Mouse (Mus musculus) erythroid progenitor cell, adult 5-6 weeks (primary cell): ENCODE results near the gene Ambra1. TPM values are rescaled to one million over a fixed set of nuclear protein-coding genes. Genes with fewer than 3 reads are reported as not detected.

Experiments used
- ATAC-seq: replicated peaks from 2 replicates; pipeline ENCODE4 v1.8.0; 2016; ENCODE audit warnings: moderate number of reproducible peaks, mild to moderate bottlenecking, moderate TSS enrichment, inconsistent platforms; ENCODE audit not compliant: poor library complexity, low FRiP score, severe bottlenecking
- total RNA-seq, 2 experiments: library from RNA; stranded (forward) in 1 of 2; stranded (reverse) in 1 of 2; fragments of 150-400 nt in 1 of 2; fragments of 186-747, 209-891 nt in 1 of 2; gene quantifications; 2 replicates each; pipeline versions ENCODE4 v1.2.3 to v1.2.4; 2015 to 2017; ENCODE audit warnings: low replicate concordance in 2 of 2

The Ambra1 gene
- total RNA-seq, 2 experiments from 2014 or later, result 19.7 to 20.7 TPM

- no peak for ATAC-seq
These were observed 220.5 kb downstream of the Ambra1 start for GRCm38 (mm10) chr2:91950275-91951085.

DNA sequence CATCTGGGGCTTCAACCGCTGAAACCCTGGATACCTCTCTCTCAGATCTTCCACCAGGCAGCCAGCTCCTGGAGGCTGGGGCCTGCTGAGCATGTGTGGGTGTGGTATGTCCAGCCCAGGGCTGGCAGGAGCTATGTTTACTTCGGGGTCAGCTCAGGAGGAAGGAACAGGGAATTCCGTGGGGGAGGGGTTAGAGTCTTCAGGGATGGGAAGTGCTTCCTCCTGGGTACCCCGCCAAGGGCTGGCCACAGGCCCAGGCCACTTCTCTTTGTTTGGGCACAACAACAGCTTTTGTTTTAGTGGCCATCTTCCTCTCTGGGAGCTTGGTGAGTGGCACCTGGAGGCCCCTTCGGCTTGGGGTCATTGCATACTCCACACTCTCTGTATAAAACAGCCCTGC, 223.9 kb downstream of the Ambra1 start:
- no peak for ATAC-seq

DNA sequence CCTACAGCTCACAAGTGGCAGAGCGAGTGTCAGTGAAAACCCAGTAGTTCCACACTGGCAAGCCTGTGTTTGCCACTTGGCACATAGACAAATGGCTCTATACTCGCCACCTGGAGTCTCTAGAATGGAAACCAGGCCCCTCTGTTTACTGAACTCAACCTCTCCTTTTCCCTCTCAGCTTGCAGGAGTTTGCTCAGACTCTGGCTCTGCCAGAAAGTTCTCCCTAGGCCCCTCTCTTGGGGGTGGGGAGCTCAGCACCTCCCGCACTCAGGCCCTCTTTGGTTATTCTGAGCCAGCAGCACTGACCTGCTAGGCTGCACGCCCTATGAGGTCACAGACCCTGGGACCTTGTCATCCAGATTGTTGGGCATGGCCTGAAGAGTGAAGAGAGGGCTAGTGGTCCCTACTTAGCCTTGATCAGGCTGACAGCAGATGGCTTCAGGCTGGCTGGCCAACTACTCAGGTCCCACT, 225.2 kb downstream of the Ambra1 start:
- no peak for ATAC-seq

DNA sequence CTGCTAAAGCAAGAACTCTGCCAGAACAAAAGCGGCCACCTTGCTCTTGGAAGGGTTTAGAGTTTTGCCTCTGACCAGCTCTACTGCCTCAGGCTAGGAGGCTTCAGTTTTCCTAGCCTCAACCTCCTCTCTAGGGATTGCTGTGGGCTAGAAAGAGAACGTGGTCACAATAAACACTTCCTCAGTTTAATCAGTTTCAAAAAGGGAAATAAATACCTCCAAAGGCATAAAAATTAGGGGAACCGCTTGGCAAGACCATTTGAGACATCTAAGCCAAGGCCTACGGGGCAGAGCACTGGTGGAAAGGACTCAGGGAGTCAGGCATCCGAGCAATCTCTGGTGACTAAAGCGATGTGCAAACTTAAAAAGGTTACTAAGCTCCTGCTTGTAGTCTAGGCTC, 225.9 kb downstream of the Ambra1 start:
- ATAC-seq, result no peak

DNA sequence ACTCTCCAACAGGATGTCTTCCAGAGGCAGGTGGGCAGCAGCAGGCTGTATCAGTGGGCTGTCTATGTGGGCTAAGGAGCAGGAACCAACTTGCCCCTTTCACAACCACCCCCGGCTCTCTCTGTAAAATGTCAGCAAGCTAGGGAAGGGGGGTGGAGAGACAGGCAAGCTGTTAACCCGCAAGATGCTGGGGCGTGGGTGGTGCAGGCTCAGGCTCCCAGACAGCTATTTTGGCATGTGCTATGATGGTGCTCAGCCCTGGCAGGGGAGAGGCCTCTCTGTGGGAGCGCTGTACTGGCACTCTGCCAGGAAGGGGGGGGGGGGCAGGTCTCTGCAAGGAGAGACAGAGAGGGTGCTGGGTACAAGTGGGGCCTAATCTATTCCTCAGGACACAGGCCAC, 227.2 kb downstream of the Ambra1 start:
- no peak for ATAC-seq

DNA sequence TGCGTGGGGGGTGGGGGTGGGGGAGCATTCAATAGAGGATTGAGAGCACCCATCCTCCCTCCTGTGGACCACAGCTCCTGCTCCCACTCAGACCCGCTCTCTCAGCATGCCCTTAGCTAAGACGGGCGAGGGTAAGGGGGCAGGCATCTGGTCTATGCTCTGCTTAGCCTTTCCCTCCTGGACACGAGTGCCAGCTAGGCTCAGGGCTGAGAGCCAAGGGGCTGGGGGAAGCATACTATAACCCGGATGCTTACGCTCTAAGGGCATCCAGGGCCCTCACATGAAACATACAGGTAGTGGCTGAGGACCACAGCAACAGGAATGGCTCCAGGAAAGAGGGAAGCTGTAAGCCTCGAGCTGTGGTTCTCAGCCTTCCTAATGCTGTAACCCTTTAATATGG, 228.1 kb downstream of the Ambra1 start:
- ATAC-seq, result no peak

DNA sequence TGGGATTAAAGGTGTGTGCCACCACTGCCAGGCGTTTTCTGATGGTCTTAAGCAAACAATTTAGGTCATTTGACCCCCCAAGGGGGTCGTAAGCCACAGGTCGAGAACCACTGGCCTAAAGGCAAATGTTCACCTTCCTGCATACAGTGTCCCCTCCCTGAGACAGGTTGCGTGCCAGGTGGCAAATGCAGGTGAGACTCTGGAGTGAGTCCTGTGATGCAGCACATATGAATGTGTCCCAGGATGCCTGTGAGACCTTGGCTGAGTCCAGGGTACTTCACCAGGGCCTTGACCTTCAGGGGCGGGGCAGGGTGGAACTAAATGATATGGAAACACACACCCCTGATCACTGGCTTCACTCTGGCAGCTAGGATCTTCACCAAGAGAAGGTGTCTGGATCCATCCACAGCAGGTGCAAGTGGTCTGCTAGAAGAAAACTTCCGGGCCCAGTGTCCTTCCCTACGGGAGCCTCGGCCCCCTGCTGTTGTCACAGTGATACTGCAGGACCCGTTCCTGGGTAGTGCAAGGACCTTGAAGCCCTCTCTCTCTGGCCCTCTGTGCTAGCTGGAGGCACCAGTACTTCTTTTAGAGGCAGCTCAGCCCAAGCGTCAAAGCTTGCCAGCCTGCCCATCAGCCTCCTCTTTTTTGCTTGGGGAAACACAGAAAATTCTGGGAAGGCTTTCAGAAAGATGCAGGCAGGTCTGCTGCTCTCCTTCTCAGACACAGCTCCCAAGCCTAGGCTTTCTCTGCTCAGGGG, 228.9 kb downstream of the Ambra1 start:
- ATAC-seq, result peak; percentile 30; the same call in 1 of the 2 replicates

DNA sequence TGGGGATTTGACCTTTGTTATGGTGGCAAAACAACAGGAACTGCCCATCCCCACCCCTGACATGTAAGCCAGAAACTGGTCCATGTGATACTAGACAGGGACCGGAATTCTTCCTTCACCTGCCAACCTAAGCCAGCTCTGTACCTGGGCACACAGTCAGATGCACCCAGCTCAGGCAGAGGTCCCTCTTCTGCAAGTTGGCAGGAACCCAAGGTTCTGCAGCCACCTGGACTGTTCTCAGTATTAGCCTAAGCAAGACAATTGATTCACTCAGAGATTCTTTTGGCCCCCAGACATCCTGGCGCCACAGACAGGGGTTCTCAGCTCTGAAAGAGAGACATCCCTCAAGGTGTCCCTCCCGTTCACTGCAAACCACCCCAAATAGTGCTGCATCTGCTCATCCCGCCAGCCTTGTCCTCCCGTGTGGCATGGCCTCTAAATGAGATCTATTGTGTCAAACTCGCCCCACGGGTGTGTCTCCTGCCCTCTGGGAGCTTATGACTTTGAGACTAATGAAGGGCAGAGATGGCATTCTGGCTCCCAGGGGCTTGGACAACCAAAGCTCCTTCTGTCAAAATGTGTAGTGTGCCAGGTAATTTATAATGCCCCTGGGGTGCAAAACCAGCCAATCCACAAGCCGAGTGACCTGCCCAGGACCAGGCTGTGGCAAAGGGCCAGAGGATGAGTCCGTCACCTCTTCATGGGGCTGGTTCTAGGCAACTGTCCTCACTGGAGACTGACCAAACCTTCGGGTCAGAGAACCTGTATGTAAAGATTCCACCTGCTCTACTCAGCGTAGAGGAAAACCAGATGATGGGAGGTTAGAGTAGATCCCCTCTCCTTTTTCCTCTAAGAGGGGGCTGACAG, 229.8 kb downstream of the Ambra1 start:
- ATAC-seq, result no peak

GRCm38 (mm10) chr2:91960459-91960858, 230.5 kb downstream of the Ambra1 start:
- ATAC-seq, result no peak

DNA sequence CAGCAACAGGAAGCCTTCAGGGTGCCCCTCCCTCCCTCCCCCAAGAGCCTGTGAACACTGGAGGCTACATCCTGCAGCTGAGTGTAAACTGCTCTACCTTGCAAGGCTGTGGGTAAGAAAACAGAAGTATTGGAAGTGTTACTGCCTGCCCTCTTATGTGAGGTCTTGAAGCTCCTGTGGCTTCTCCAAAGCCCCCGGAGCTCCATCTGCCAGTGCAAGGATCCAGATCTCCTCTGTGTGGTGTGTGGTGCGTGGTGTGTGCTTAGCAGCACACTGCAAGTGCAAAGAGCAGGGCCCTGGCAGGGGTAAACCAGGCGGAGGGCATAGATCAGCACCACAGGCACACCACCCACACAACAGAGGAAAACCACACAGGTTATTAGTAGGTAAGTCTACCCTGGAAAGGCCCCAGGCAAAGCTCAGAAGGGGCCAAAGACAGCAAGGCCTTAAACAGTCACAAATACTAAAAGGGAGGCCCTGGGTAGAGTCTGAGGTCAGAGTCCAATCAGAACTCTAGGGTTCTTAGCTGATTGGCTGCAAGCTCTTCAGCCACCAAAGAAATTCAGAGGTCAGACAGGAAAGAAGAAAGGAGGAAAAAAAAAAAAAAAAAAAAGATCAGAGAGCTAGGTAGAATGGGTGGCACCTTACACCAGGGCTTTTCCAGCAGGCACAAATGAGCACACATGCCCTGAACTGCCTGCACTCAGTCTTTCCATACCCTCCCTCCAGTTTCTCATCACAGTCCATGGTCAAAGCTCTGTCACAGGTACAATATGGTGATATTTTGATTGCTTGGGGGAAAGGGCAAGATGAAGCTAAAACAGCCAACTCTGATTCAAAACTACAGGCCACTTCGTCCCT, 232.2 kb downstream of the Ambra1 start:
- no peak for ATAC-seq

DNA sequence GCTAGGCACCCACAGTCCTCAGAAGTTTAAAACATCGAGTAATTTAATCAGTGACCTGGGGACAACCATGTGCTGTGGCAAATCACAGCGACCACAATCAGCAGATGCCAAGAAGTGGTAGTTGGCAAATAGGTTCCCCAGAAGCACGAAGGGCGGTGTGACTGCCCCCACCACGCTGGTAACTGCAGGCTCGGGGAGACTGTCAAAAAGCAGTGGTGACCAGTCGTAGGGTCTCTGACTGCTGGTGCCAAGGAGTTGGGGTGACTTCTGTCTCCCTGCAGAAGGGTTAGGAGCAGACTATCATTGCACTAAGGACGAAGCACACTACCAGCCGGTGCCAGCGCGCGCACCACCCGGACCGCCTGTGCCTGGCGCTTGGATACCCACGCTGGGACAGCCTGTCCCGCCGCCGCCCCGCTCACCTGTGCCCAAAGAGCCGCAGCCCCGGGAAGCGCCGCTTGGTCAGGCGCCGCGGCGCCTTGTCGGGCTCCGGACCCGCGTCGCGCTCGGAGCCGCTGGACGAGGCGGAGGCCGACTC, 233.0 kb downstream of the Ambra1 start:
- ATAC-seq, result no peak

- peak; percentile 86 for ATAC-seq
These were observed 233.6 kb downstream of the Ambra1 start for GRCm38 (mm10) chr2:91963443-91963932.

DNA sequence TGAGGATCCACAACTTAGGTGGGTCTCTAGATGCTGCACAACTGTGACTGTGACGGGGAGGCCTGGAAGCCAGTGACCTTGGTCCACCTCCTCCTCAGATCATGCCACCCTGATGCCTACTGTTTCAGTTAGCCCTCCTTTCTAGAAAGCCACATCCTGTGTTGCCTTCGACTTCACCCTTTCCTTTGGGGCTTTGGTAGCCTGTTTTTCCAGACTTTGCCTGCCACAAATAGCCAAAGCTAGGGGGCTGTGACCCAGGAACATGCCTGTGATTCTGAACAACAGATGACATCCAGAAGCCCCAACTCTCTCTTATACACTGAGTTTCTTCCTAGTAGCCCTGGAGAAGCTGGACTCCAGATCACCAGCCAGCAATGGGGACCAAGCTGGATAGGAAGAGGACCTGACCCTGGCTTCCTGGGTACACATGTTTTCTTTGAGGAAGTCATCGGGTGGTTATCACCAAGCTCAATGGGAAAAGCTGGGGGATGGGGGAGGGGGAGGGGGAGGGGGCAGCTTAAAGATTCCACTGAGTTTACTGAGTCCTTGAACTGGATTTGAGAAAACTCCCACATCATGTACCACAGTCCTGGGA, 234.8 kb downstream of the Ambra1 start:
- ATAC-seq, result no peak

DNA sequence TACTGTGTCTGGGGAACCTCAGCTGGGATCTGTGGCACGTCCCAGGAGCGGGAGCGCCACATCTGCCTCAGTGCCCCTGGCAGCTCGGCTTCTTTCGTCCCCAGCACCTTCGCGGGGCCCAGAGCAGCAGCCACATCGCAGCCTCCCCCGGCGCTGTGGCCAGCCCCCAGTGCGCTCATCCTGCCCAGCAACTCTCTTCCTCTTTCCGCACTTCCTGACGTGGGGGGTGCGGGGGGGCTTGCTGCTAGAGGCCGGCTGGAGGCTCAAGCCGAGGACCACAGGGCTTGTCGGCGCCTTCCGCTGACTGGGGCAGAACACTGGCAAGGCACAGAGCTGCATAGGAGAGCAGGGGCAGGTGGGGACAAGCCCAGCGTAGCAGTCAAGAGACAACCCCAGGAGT, 235.5 kb downstream of the Ambra1 start:
- no peak for ATAC-seq

GRCm38 (mm10) chr2:91966367-91966766, 236.4 kb downstream of the Ambra1 start:
- ATAC-seq, result no peak

- ATAC-seq, result no peak
These were observed 238.0 kb downstream of the Ambra1 start for GRCm38 (mm10) chr2:91967962-91968361.
